Mouse (Mus musculus) stomach, embryonic 14.5 days (tissue): Measurements from ENCODE around the gene Anapc7. TPM values are rescaled to one million over a fixed set of nuclear protein-coding genes. Genes with fewer than 3 reads are reported as not detected.

Source experiments
- ATAC-seq: fragments of 200-750 bp; cut with Nextera tagmentation; 2 replicates; pipeline ENCODE4 v1.8.0; 2017; ENCODE audit warnings: low read depth, moderate TSS enrichment; ENCODE audit not compliant: insufficient number of reproducible peaks, insufficient read depth, low FRiP score
- H3K27ac ChIP-seq: fragments of 300-500 bp; sonication (generic); 2 replicates; pipeline ENCODE4 v1.5.1; 2014; ENCODE audit warnings: mild to moderate bottlenecking, low read length, moderate library complexity, mixed read lengths
- H3K27me3 ChIP-seq: fragments of 300-500 bp; sonication (generic); 2 replicates; pipeline ENCODE4 v1.6.1; 2014; ENCODE audit warnings: low read length, control low read depth, mixed read lengths; ENCODE audit not compliant: control insufficient read depth, insufficient read depth
- H3K36me3 ChIP-seq: fragments of 300-500 bp; sonication (generic); 2 replicates; pipeline ENCODE4 v1.6.1; 2014; ENCODE audit warnings: mild to moderate bottlenecking, control low read depth, low read length, moderate library complexity, mixed read lengths; ENCODE audit not compliant: control insufficient read depth, insufficient read depth
- H3K4me1 ChIP-seq: fragments of 300-500 bp; sonication (generic); 2 replicates; pipeline ENCODE4 v1.6.1; 2014; ENCODE audit warnings: low read length, control low read depth, mixed read lengths; ENCODE audit not compliant: control insufficient read depth, insufficient read depth
- H3K4me2 ChIP-seq: fragments of 300-500 bp; sonication (generic); replicated peaks from 2 replicates; pipeline ENCODE4 v1.6.1; 2014; ENCODE audit warnings: low read depth, low read length, control low read depth
- H3K4me3 ChIP-seq: fragments of 300-500 bp; sonication (generic); 2 replicates; pipeline ENCODE4 v1.5.1; 2014; ENCODE audit warnings: low read depth, low read length, control low read depth
- H3K9ac ChIP-seq: fragments of 300-500 bp; sonication (generic); replicated peaks from 2 replicates; pipeline ENCODE4 v1.6.1; 2014; ENCODE audit warnings: low read depth, mild to moderate bottlenecking, control low read depth, low read length, moderate library complexity, mixed read lengths
- H3K9me3 ChIP-seq: fragments of 300-500 bp; sonication (generic); 2 replicates; pipeline ENCODE4 v1.6.1; 2016; ENCODE audit warnings: low read depth, low read length, control low read depth; ENCODE audit not compliant: control insufficient read depth
- WGBS: fragments of 180-500 bp; shearing (Covaris S2); extraction: QIAGEN DNeasy Blood & Tissue Kit; methylation state at CpG from one replicate; pipeline ENCODE4 v1.1.7; 2014; 5-methylcytosine and 5-hydroxymethylcytosine counted together
- polyA plus RNA-seq: library from polyadenylated mRNA; unstranded; fragments of >200 nt; fragmentation: Nextera tagmentation; extraction: Ambion mirVana; gene quantifications from 2 replicates; pipeline ENCODE4 v1.2.1, GENCODE M21; 2014

Gene Anapc7
- polyA plus RNA-seq, 1 experiment from 2014 or later, result 29.4 TPM

DNA sequence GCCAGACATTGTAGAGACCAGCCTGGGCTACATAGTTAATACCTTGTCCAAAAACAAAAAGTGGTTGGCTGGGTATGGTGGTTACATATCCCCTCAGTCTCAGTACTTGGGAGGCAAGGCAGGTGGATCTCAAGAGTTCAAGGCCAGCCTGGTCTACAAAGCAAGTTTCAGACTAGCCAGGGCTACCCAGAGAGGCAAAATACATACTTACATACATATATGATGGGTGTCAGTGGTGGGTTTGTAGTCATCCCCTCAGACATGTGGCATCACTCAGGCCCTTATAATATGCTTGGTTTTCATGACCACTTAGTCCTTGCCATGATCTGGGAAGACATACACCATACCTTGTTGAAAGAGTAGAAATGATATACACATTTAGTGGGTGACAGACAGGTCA lies 30.8 kb upstream of the Anapc7 start:
- Histone ChIP-seq H3K27me3 (no peaks in the 10 kb centered on the region), H3K4me2 (no peak overlapping the region), H3K4me3 (no peak overlapping the region), H3K9me3 (no peaks in the 10 kb centered on the region), H3K4me1 (peaks cover 7% of the 10 kb centered on the region; the same call in 1 of the 2 replicates), H3K27ac (no peak overlapping the region), H3K36me3 (no peaks in the 10 kb centered on the region), H3K9ac (no peak overlapping the region)
- peak; percentile 24; the same call in 1 of the 2 replicates for ATAC-seq

- 54% methylated on average over 15 of the region's 16 CpGs for WGBS
- no peak for ATAC-seq
- no peak overlapping the region for H3K4me2 ChIP-seq
Observed at GRCm38 (mm10) chr5:122391178-122391785, 30.2 kb upstream of the Anapc7 start.

GRCm38 (mm10) chr5:122391786-122392180 lies 29.7 kb upstream of the Anapc7 start, which contains the start of gene Arpc3:
Gene Arpc3, plus strand, starts transcription at chr5:122391878.
- peak; percentile 88 for ATAC-seq
- WGBS, result under 1% methylated on average over 39 of the region's 39 CpGs

More at GRCm38 (mm10) chr5:122391178-122391785, 30.2 kb upstream of the Anapc7 start:
- Histone ChIP-seq H3K9ac (no peak overlapping the region), H3K4me3 (peak overlapping the region; percentile 83), H3K4me1 (peaks cover 7% of the 10 kb centered on the region; the same call in 1 of the 2 replicates), H3K9me3 (no peaks in the 10 kb centered on the region), H3K27me3 (no peaks in the 10 kb centered on the region), H3K27ac (no peak overlapping the region), H3K36me3 (no peaks in the 10 kb centered on the region)

DNA sequence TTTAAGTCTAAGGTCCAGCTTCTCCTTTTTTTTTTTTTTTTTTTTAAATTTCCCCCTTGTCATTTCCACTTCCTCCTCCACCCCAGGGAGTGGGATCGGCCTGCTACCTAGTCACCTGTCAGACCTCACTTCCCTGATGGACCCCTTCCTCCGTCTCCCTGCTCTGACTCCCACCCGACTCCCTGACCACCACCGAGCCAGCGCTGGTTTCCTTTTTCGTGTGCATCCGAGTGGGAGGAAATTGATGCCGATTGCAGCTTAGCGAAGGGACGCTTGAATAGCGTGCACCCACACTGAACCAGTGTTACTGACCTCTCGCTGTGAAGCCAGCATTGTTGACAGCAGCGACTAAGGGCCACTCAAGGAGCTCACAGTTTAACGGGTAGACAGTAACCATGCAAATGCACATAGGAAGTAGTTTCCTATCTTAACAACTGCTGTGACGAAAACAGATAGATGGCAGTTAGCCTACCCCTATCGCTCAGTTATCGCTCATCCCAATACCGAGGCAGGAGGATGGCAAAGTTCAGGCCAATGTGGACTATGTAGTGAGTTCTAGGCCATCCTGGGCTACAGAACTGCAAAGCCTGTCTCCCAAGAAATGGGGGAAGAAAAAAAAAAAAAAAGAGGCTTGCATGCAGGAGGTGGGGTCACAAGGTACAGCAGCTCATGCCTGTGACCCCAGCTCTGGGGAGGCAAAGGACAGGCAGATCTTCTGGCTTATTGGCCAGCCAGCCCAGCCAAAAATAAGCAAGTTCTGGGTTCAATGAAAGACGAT lies 29.1 kb upstream of the Anapc7 start:
- Histone ChIP-seq H3K9me3 (no peaks in the 10 kb centered on the region), H3K36me3 (peaks cover 8% of the 10 kb centered on the region; the same call in 1 of the 2 replicates), H3K27ac (no peak overlapping the region), H3K27me3 (no peaks in the 10 kb centered on the region), H3K4me2 (peak overlapping the region; percentile 84), H3K9ac (peak overlapping the region; percentile 72), H3K4me3 (peak overlapping the region; percentile 83), H3K4me1 (peaks cover 7% of the 10 kb centered on the region; the same call in 1 of the 2 replicates)
- peak; percentile 25; the same call in 1 of the 2 replicates for ATAC-seq
- 15% methylated on average over 19 of the region's 19 CpGs for WGBS

More at GRCm38 (mm10) chr5:122391786-122392180, 29.7 kb upstream of the Anapc7 start, which contains the start of gene Arpc3:
- Histone ChIP-seq H3K4me3 (peak within 1 kb of the TSS; percentile 83), H3K9ac (peak within 1 kb of the TSS; percentile 72), H3K4me1 (peaks cover 7% of the 10 kb centered on the region; the same call in 1 of the 2 replicates), H3K27me3 (no peaks in the 10 kb centered on the region), H3K36me3 (peaks cover 2% of the 10 kb centered on the region; the same call in 1 of the 2 replicates), H3K4me2 (peak within 1 kb of the TSS; percentile 84), H3K27ac (0 out of 2 replicates have a peak within 1 kb of the TSS, but pooled peaks have one; percentile 39), H3K9me3 (no peaks in the 10 kb centered on the region)

GRCm38 (mm10) chr5:122393887-122394286 lies 27.6 kb upstream of the Anapc7 start:
- 52% methylated on average over 2 of the region's 2 CpGs for WGBS
- no peaks in the 10 kb centered on the region for H3K9me3 ChIP-seq
- no peak overlapping the region for H3K9ac ChIP-seq
- ATAC-seq, result no peak
- peaks cover 8% of the 10 kb centered on the region; the same call in 1 of the 2 replicates for H3K36me3 ChIP-seq
- H3K27me3 ChIP-seq, result no peaks in the 10 kb centered on the region
- H3K4me1 ChIP-seq, result peaks cover 7% of the 10 kb centered on the region; the same call in 1 of the 2 replicates
- H3K4me2 ChIP-seq, result no peak overlapping the region
- H3K4me3 ChIP-seq, result no peak overlapping the region
- no peak overlapping the region for H3K27ac ChIP-seq

- no peak overlapping the region for H3K4me3 ChIP-seq
- H3K9ac ChIP-seq, result no peak overlapping the region
- peaks cover 15% of the 10 kb centered on the region for H3K36me3 ChIP-seq
- no peaks in the 10 kb centered on the region for H3K9me3 ChIP-seq
- no peaks in the 10 kb centered on the region for H3K27me3 ChIP-seq
- H3K27ac ChIP-seq, result no peak overlapping the region
- WGBS, result 83% methylated on average over 10 of the region's 10 CpGs
- no peak overlapping the region for H3K4me2 ChIP-seq
- no peak for ATAC-seq
- H3K4me1 ChIP-seq, result peaks cover 11% of the 10 kb centered on the region; the same call in 1 of the 2 replicates
Observed at GRCm38 (mm10) chr5:122396791-122397190, 24.7 kb upstream of the Anapc7 start.

DNA sequence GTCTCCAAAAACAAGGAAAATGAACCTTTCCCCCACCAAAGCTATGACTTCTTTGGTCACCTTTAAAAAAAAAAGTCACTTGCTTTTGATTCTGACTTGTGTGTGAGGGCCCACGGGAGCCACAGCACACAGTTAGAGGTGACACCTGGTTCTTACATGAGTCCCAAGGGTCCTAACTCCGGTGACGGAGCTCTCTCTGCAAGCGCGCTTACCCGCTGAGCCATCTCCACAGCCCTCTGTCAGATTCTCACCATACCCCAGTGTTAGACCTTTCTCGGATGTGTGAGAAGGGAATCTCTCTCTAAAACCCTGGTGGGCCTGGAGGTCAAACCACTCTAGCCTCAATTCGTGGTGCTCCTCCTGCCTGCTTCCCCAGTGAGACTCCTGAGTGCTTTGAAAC lies 24.0 kb upstream of the Anapc7 start:
- no peaks in the 10 kb centered on the region for H3K27me3 ChIP-seq
- no peak overlapping the region for H3K4me3 ChIP-seq
- no peak overlapping the region for H3K4me2 ChIP-seq
- H3K36me3 ChIP-seq, result peaks cover 21% of the 10 kb centered on the region
- 89% methylated on average over 8 of the region's 8 CpGs for WGBS
- H3K9me3 ChIP-seq, result no peaks in the 10 kb centered on the region
- H3K9ac ChIP-seq, result no peak overlapping the region
- ATAC-seq, result no peak
- H3K27ac ChIP-seq, result no peak overlapping the region
- peaks cover 9% of the 10 kb centered on the region; the same call in 1 of the 2 replicates for H3K4me1 ChIP-seq

GRCm38 (mm10) chr5:122399871-122400270 lies 21.6 kb upstream of the Anapc7 start:
- no peak for ATAC-seq
- 69% methylated on average over 8 of the region's 8 CpGs for WGBS
- peaks cover 44% of the 10 kb centered on the region for H3K36me3 ChIP-seq

More at GRCm38 (mm10) chr5:122399871-122400270, 21.6 kb upstream of the Anapc7 start:
- Histone ChIP-seq H3K9ac (no peak overlapping the region), H3K4me2 (no peak overlapping the region), H3K4me3 (no peak overlapping the region), H3K9me3 (no peaks in the 10 kb centered on the region), H3K4me1 (0 out of 2 replicates have a peak, but pooled peaks cover 4% of the 10 kb centered on the region), H3K27ac (peak overlapping the region; percentile 30; the same call in 1 of the 2 replicates), H3K27me3 (no peaks in the 10 kb centered on the region)
